Mouse (Mus musculus): ENCODE data around the gene Gm5580. TPM values are rescaled to one million over a fixed set of nuclear protein-coding genes. Genes with fewer than 3 reads are reported as not detected.

Gene Gm5580
- polyA plus RNA-seq, 1 experiment from 2014 or later = 0.80 TPM

Other genes starting within 250 kb of the Gm5580 start
- 23.2 and 24.2 TPM in 2 replicates for gene March8, start 213.1 kb upstream of the Gm5580 start, polyA plus RNA-seq (2015; fragmentation: Nextera tagmentation; extraction: Ambion mirVana)
- gene Alox5, start 90.0 kb upstream of the Gm5580 start, polyA plus RNA-seq (2015; fragmentation: Nextera tagmentation; extraction: Ambion mirVana) = 0.89 and 1.7 TPM in 2 replicates
- not detected in 2 replicates for gene Olfr211, start 62.0 kb upstream of the Gm5580 start, polyA plus RNA-seq (2015; fragmentation: Nextera tagmentation; extraction: Ambion mirVana)
- gene Olfr212, start 44.6 kb upstream of the Gm5580 start, polyA plus RNA-seq (2015; fragmentation: Nextera tagmentation; extraction: Ambion mirVana) = not detected in 2 replicates
- not detected in 2 replicates for gene Olfr213, start 12.7 kb upstream of the Gm5580 start, polyA plus RNA-seq (2015; fragmentation: Nextera tagmentation; extraction: Ambion mirVana)
- gene Olfr214, start 3.1 kb downstream of the Gm5580 start, polyA plus RNA-seq (2015; fragmentation: Nextera tagmentation; extraction: Ambion mirVana) = not detected in 2 replicates
- gene Olfr215, start 33.1 kb downstream of the Gm5580 start, polyA plus RNA-seq (2015; fragmentation: Nextera tagmentation; extraction: Ambion mirVana) = not detected in 2 replicates
- 222 and 228 TPM in 2 replicates for gene Zfp422, start 77.9 kb downstream of the Gm5580 start, polyA plus RNA-seq (2015; fragmentation: Nextera tagmentation; extraction: Ambion mirVana)
- 18.8 and 22.8 TPM in 2 replicates for gene Depp1, start 99.5 kb downstream of the Gm5580 start, polyA plus RNA-seq (2015; fragmentation: Nextera tagmentation; extraction: Ambion mirVana)
- gene Rassf4, start 122.8 kb downstream of the Gm5580 start, polyA plus RNA-seq (2015; fragmentation: Nextera tagmentation; extraction: Ambion mirVana) = 10.6 and 10.7 TPM in 2 replicates
- 0.08 and 0.09 TPM in 2 replicates for gene Tmem72, start 165.8 kb downstream of the Gm5580 start, polyA plus RNA-seq (2015; fragmentation: Nextera tagmentation; extraction: Ambion mirVana)

All from limb, embryonic 13.5 days (tissue).